Mouse (Mus musculus) embryo, embryonic 10.5 days (tissue): ENCODE measurements around the gene Lrrfip1.

Experiments
- DNase-seq: peaks from one replicate; pipeline ENCODE4 v3.0.0-alpha.2; 2015; ENCODE audit warnings: low spot score

The Lrrfip1 gene

DNA sequence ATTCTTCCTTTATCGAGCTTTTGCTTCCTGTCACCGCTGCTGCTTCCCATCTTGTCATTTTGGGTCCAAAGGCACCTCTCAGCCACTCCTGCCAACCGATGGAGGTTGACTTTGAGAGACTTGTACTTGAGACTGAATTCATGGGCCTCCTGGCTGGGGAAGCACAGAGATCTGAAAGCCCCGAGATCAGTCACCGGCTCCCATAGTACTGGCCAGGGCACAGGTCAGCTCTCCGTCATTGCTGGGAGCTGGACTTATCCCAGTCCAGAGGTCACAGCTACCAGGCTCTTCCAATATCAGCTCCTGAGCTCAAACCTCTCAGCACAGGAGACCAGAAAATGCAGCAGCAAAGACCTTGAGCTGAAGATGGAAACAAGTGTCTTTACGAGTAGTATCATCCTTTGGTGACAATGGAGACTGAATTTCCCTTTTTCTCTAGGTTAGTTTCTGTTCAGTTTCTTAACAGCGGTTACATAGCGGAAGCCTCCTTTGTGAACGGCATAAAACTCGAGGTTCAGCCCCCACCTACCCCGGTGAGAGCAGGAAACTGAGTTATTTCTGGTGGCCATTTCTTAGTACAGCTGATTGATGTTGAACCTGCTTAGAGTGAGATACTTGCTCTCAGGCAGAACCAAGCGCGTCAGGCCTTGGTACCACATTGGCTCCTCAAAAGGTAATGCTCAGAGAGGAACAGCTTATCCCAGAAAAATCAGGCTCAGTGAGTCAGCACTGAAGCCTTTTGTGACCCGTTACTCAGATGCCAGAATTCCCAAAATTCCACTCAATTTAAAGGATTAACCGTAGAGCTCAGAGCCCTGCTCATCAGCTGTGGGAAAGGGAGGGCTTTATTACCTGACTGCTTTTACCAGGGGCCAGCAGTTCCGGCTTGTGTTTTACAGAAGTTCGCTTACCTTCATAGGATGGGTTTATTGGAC is 59.0 kb downstream of the Lrrfip1 start:
- no peak for DNase-seq

DNA sequence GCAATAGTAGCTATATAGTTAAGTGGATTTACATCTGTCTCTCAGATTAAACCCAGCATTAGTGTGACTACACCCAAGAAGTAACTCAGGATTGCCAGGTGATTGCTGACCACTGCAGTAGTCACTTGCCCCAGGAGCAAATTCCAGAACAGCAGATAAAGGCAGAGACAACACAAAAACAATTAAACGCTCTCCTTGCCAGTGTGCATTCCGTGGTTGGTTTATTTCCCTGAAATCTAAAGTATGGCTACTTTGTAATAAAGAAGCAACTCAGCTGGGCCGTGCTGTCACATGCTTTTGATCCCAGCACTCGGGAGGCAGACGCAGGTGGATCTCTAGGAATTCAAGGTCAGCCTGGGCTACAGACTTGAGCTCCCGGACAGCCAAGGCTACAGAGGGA is 59.7 kb downstream of the Lrrfip1 start:
- DNase-seq: no peak

DNA sequence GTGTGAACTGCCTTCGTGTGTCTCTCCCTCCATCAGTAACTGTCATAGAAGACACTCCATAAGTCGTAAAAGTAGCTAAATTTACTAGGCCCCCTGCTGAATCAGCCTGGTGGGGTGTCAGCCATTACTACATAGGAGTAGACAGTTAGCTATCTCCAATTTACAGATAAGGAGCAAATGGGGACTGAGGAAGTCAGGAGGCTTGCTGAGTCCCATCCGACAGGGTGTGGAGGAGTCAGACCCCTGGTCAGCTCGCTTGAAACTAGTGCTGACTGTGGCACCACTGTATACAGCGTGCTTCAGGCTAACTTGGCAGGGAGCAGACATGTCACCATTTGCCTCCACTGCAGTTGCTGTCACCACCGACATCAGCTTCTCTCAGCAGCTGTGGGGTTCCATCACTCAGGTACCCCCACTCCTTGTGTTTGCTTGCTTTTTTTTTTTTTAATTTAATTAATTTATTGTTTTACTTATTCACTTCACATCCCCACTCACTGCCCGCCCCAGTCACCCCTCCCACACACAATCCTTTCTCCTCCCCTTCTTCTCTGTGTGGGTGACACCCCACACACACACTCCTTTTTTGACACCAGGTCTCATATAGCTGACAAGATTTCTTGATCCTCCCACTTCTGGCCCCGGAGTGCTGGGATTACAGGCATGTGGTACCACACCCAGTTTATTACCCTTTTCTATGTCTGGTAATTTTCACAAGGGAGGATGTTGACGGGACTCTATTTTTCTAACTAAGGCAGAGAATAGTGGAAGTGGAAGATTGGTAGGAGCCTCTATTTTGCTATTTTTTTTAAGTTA is 61.5 kb downstream of the Lrrfip1 start:
- DNase-seq: no peak

DNA sequence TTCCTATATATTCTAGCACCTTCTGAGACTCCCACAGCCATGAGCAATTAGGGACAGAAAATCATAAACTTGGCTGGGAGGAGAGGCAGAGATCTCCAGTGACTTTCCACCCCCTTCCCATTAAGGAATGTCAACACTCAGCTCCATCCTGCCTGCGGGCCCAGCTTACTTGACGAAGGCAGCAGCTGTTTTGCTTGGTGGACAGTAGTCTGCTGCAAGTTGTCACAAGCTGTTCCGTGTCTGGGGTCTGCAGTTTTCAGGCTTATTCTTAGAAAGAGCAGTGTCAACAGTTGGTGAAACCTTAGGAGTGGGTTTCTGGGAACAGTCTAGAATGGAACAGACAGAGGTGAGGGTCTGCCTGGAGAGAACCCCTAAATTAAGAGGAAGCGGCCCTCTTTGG is 62.6 kb downstream of the Lrrfip1 start:
- no peak for DNase-seq

DNA sequence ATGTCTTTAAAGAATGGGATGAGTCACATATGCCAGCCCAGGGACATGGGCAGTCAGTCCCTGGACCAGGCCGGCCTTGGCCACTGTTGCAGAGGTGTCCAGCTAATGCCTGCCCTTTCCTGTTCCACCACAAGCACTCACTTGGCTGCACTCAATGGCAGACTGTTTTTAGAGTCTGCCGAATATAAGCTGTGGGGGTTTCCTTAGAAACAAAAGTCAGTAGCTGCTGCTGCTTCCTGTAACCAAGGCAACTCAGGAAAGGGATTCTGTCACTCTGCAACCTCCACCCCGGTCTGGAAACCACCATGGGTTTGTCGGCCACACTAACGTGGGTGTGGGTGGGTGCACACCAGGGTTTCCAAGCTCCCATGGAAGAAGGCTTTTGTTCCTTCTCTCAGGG is 63.8 kb downstream of the Lrrfip1 start:
- DNase-seq: no peak

DNA sequence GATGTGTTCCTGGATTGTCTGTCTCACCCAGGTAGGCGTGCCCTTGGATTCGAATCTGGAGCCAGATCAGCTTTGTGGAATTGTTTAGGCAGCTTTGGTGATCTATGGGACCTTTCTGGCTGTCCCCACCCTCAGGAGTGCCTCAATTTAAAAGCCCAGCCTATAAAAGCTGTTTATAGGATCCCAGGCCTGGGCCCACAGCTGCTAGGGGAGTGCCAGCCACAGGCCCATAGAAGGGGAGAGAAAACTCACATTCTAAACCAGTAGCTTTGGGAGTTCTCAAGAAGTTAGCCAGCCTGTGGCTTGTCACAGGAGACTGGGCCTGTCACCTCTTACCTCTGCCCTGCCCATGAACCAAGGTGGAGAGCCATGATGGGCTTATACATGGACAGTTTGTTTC is 65.5 kb downstream of the Lrrfip1 start:
- DNase-seq: no peak

DNA sequence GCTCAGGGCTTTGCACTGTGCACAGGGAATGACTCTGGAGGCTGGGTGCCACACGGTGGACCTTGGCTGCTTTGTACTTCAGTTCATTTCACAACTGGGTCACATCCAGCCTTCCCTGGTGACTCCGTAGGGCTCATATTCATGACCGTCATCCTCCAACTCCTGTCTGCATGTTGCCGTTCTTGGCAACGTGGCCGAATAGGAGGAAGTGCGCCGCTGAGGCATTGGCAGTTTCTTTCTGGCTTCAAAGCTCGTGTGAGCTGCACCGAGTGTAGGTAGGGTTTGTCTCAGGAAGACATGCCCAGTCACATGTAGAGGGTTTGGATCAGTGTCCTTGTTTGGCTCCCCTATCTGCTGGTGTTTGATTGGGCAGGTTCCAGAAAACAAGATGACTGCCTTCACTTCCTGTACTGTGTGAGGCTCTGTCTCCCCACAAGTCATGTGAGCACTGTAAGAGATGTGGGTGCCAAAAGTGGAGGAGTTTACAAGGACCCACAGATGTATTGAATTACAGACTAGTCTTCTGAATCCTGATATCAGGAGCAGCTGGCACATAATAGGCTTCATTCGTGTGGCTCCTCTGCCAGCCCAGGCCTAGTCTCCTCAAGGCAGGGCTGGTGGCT is 66.5 kb downstream of the Lrrfip1 start:
- DNase-seq: no peak

DNA sequence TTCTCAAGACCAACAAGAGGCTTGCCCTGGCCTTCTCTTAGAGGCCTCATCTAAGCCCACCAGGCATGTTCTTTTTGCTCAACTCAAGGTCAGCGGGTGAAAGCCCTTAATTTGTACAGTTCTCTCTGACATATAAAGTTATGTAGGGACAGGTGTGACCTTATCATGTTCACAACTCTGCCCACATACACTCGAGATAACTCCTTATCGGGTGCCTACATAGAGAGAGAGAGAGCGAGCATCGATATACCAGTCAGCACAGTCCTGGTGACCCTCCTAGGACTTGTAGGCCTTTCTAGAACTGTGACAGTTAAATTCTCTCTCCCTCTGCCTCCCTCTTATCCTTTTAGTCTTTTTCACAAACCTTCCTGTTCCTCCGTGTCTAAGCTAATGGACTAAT is 67.5 kb downstream of the Lrrfip1 start:
- DNase-seq: no peak

DNA sequence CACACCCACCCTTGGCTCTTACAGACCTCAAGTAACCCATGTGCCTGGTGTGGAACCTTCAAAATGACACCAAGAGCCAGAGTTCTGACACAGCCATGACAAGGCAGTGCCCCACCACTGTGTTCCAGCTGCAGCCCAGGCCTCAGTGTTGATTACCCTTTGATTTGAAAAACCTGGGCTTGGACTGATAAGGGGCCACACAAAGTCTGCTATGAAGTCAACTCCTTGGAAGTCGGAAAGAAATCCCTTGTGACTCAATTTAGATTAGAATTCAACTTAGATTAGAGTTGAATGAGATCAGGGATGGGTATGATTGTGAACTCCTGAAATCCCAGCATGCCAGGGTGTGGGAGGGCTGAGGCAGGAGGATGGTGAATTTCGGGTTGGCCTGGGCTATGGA is 68.1 kb downstream of the Lrrfip1 start:
- DNase-seq: no peak

DNA sequence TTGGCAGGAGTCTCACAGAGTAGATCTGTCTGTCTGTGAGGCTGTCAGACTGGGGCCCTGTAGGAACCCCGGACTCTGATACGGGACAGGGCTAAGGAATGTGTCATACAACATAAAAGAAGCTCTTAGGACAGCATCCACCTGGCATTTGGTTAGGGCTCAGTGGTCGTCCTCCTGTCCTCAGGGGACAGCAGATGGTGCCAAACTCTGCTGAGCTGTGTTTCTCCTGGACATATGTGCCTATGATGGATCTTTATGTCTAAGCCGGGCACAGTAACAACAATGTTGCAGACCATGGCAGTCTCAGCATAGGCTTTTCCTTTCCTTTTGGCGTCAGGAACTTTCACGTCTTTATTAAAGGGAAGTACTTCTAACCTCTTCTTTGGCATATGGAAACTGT is 69.2 kb downstream of the Lrrfip1 start:
- no peak for DNase-seq

DNA sequence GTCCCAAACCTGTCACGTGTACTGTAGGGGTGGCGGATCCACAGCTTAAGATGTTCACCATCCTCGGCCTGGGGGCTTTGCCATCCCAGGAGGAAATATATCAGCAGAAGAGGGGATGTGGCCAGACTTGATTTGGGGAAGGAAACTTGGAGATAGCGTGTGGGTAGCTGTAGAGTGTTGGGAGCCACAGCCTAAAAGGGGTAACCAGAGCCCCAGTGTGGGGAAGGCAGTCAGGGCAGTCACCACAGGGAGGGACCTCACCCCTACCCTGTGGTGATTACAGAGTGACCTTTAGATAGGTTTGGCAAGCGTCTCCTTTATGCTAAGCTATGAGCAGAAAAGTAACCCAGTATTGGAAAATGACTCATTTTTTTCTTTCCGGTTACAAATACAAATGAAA is 71.0 kb downstream of the Lrrfip1 start:
- no peak for DNase-seq

DNA sequence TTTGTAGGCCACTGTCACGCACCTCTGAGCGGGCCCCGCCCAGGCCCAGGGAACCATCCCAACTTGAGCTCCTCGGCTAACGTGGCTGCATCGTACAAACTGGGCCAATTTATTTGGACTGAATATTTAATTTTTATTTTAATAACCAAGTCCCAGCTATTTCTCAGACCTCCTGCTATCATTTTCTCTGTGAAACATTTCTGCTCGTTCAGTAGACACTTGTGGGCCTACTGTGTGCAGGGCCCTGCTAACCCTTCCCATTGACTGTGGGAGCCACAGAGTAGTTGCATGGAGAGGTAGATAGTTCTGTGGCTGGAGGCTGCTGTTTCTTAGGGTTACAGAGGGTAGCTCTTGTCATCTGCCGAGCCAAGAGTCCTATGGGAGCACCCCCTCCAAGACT is 72.0 kb downstream of the Lrrfip1 start:
- DNase-seq: no peak

DNA sequence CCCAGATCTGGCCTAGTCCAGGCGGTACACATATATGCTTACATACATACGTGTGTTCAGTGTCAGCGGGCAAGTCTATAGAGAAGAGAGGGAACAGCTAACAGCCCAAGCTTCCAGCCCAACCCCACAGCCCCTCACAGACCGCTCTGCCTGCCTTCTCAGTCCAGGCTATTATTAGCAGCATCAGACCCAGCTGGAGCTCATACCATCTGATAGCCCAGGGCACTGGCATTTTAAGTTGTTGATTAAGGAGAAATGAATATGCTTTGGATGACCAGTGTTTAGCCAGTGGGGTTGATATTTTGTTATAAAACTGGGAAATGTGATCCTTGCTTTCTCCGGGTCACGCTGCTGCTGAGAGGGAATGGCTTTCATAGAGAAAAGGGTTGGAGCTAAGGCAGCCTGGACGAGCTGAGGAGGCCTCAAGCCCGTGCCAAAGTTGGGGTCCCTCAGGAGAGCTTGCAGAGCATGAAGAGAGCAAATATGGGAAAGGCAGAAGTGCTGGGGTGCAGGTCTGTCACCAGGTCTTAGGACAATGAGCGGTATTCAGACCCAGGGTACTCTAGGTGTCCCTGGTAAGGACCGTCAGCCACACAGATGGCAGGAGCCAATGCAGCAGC is 73.2 kb downstream of the Lrrfip1 start:
- no peak for DNase-seq

DNA sequence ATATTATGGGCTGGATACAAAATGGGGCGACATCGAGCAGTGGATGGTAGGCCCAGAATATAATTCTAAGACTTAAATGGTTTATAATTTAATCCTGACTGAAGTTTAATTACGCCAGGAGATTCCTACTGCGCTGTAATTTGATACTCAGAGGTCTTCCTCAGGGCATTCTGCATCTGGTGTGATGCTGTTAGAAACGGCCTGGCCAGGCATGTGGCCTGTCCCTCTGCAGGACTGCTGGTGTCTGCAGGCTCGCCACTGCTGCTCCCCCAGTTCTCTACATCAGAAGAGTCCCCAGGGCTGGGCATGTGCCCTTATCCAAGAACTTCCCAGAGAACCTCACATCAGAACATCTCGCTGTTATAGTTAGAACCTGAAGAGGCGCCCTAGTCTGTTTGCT is 78.4 kb downstream of the Lrrfip1 start:
- peak; percentile 64 for DNase-seq

DNA sequence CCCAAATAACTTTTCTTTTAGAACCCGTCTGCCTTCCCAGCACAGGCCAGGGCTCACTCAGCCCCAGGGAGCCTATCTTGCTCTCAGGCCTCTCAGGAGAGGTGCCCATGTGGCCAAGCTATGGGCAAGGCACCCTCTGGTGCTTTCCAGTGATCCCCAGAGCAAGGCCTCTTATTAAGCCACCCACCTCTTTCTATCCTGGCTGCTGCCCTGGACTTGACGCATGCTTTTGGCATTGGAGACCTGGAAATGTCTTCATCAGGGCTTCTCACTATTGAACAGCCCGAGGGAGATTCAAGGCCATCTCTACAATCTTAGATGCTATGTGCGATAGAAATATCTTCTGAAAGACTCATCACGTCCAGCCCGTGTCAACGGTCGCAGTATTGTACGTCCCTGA is 78.9 kb downstream of the Lrrfip1 start:
- DNase-seq: no peak

DNA sequence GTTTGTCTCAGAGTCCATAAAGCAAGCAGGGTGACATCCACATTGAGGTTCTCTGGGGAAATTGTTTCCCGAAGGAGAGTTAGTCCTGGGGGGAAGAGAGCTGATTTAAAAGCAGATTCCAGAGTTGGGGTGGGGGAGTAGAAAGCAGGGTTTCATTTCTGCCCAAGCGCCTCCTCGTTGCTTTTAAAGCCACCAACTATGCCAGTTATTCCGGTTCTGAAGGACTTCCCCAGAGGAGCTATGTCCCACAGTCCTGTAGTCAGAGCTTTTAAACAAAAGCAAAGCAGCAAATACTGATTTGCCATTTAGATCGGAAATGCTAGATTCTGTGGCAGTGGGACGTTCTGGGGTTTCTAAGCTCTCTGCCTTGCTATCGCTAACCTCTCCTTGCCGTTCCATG is 79.4 kb downstream of the Lrrfip1 start:
- DNase-seq: no peak

DNA sequence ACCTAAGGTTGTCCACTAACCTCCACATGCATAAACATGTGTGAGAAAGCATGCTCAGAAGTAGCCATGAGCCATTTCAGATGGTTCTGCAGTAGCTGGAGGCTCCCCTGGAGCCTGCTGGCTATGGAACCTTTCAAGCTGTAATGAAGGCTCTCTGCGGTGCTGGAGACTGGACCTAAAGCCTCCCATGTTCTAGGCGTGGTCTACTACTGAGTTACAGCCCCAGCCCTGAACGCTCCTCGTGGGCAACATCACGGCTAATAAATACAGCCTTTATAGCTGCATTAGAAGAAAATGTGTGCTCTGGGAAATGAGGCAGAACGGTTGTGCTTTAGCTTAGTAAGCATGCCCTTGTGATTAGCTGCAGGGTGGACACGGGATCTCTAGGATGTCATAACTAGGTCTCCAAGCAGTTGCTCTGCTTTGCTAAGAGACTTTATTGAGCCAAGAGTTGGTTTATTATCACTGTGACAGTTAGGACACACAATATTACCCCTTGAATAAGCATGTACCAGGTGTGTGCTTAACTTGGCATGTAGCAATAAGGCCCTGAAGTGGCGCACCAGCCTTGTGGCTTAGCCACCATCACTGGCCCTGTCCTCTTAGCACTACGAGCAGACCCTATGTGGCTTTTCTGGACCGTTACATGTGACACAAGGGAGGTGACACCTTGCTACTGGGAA is 81.3 kb downstream of the Lrrfip1 start:
- no peak for DNase-seq

DNA sequence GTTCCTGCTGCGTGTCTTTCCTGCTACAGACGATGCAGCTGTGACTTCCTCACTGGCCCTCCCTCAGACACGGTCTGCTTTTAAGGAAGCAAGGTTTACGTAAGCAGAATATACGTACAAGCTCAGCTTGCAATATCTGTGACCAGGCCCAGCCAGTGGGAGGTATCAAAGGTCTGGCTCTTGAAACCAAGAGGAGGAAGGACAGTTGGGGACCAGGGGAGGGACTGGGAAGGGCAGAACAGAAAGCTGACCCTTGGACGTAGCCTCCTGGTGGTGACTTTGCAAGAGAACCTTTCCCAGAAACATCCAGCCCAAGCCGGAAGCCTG is 81.8 kb downstream of the Lrrfip1 start:
- no peak for DNase-seq

DNA sequence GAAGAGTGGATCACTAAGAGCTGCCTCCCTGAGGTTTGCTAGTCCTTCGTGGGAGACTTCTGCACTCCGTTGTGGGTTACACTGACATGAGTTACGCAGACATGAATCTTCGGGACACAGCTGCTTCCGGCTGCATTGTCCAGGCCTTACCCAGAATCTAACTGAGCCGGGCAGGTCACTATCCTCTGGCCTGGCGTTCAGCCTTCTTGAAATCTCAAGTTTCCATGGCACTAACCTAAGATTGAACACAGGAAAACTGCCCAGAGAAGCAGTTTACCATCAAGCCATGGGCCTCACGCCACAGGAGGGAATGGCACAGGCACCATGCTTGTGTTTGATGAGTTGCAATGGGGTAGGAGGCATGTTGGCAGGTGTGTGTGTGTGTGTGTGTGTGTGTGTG is 85.8 kb downstream of the Lrrfip1 start:
- no peak for DNase-seq

DNA sequence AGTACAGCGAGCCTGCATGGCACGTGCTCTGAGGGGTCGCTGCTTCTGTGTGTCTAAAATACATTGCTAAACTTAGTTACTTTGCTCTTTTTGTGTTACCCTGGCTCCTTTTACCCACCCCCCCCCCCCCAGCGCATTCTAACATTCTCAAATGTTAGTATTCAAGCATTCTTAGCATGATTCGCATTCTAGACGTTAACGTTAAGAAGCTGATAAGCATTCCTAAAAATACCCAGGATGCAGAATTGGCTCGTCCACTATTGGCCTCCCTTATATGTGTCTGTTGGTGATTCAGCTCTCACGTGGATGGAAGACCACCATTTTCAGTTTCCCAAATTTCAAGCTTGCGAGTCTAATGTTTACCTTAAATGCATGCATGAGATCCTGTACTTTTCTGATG is 86.5 kb downstream of the Lrrfip1 start:
- no peak for DNase-seq

DNA sequence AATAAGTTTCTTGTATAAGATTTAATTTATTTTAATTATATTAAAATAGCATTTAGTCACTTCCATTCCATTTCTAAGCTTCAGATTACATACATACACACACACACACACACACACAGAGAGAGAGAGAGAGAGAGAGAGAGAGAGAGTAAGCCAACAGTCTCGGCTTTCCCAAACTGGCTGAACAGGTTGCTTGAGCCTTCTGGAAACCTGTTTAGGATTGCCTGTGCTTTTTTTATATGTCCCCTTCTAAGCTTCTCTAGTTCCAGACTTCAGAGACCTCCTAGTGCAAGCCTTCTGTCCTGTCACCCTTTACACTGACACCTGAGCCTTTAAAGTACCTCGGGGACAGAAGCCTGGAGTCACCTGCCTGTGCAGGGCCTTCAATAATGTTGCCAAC is 87.1 kb downstream of the Lrrfip1 start:
- DNase-seq: no peak

DNA sequence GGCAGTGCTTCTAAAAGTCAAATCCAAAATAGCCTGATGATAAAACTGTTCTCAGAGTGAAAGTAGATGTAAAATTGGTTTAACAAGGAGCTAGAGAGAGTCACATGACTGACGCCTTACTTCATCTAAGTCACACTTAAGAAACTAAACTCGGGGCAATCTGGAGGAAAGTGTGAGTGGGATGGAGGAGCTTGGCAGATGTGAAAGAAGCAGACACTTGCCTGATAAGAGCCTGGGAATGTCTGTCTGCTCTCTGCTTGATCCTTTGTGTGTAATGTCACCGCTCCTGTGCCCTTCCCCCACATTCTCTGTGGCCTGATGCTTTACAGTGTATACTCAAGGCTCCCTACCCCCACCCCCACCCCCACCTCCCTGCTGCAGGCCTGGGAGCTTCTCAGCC is 87.8 kb downstream of the Lrrfip1 start:
- DNase-seq: peak; percentile 30
